Mouse (Mus musculus) R1 (cell line): ENCODE data around the gene Maml3.

ENCODE experiments used
- DNase-seq: peaks from one replicate; pipeline ENCODE4 v3.0.0-alpha.2; 2018; ENCODE audit warnings: low read depth, low spot score

Maml3 gene

GRCm38 (mm10) chr3:52046027-52046700, 58.7 kb downstream of the Maml3 start:
- peak; percentile 69 for DNase-seq

- no peak for DNase-seq
Measured at GRCm38 (mm10) chr3:52045221-52045641, 59.6 kb downstream of the Maml3 start.

GRCm38 (mm10) chr3:52044651-52045050, 60.2 kb downstream of the Maml3 start:
- DNase-seq: peak; percentile 27

GRCm38 (mm10) chr3:52043847-52044246, 61.0 kb downstream of the Maml3 start:
- no peak for DNase-seq

- no peak for DNase-seq
Measured at GRCm38 (mm10) chr3:52042680-52043079, 62.2 kb downstream of the Maml3 start.

- DNase-seq: no peak
Measured at GRCm38 (mm10) chr3:52039958-52040357, 64.9 kb downstream of the Maml3 start.

- no peak for DNase-seq
Measured at GRCm38 (mm10) chr3:52037260-52037659, 67.6 kb downstream of the Maml3 start.

- DNase-seq: no peak
Measured at GRCm38 (mm10) chr3:52035404-52035803, 69.5 kb downstream of the Maml3 start.

- DNase-seq: peak; percentile 16
Measured at GRCm38 (mm10) chr3:52033857-52034588, 70.9 kb downstream of the Maml3 start.

GRCm38 (mm10) chr3:52031327-52031726, 73.5 kb downstream of the Maml3 start:
- no peak for DNase-seq

GRCm38 (mm10) chr3:52030114-52030513, 74.8 kb downstream of the Maml3 start:
- no peak for DNase-seq

GRCm38 (mm10) chr3:52029661-52030081, 75.2 kb downstream of the Maml3 start:
- no peak for DNase-seq

- no peak for DNase-seq
Measured at GRCm38 (mm10) chr3:52027972-52028371, 76.9 kb downstream of the Maml3 start.

- peak; percentile 52 for DNase-seq
Measured at GRCm38 (mm10) chr3:52022486-52022885, 82.4 kb downstream of the Maml3 start.

GRCm38 (mm10) chr3:52018103-52018439, 86.8 kb downstream of the Maml3 start:
- DNase-seq: no peak

- no peak for DNase-seq
Measured at GRCm38 (mm10) chr3:52017439-52018102, 87.3 kb downstream of the Maml3 start.

GRCm38 (mm10) chr3:52016178-52016577, 88.7 kb downstream of the Maml3 start:
- DNase-seq: no peak

GRCm38 (mm10) chr3:52015556-52015955, 89.3 kb downstream of the Maml3 start:
- no peak for DNase-seq

- DNase-seq: no peak
Measured at GRCm38 (mm10) chr3:52011032-52011710, 93.7 kb downstream of the Maml3 start.

GRCm38 (mm10) chr3:52009321-52009720, 95.6 kb downstream of the Maml3 start:
- DNase-seq: no peak

- DNase-seq: peak; percentile 72
Measured at GRCm38 (mm10) chr3:52007602-52008252, 97.1 kb downstream of the Maml3 start.
